Mouse (Mus musculus): Measurements from ENCODE around the gene Raver1. TPM values are rescaled to one million over a fixed set of nuclear protein-coding genes. Genes with fewer than 3 reads are reported as not detected.

The Raver1 gene
- polyA plus RNA-seq, 1 experiment from 2014 or later: 37.4 TPM

DNA sequence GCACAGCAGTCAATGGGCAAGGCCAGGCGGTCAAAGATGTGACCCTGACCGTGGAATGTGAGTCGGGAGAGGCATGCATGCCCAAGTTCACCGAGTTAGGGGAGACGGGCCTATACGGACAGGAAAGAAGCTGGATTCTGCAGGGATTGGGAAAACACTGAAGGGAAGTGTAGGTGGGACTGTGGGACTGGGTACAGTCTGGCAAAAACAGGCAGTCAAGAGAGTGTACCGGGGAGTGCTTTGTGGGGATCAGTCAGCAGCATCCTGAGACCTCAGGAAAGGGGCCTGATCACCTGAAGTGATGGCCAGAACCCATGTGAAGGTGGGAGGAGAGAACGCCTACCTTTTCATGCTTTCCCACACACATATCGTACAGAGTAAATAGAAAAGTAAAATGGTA, 56.2 kb downstream of the Raver1 start:
- Histone ChIP-seq H3K9me3 (ENCODE audit: control insufficient read depth, low read length) (no peaks in the 10 kb centered on the region), H3K36me3 (ENCODE audit: control insufficient read depth, insufficient read depth) (no peaks in the 10 kb centered on the region), H3K9ac (replicated peaks; ENCODE audit: low read depth, low read length) (no peak overlapping the region), H3K27me3 (replicated peaks; ENCODE audit: control insufficient read depth, insufficient read depth, low read length) (peaks cover 80% of the 10 kb centered on the region), H3K4me2 (ENCODE audit: low read length) (no peak overlapping the region), H3K4me1 (replicated peaks; ENCODE audit: control insufficient read depth, insufficient read depth, low read length) (peaks cover 45% of the 10 kb centered on the region), H3K27ac (ENCODE audit: low read length) (no peak overlapping the region), H3K4me3 (replicated peaks; ENCODE audit: low read length) (no peak overlapping the region)
- ATAC-seq: no peak
- 13% methylated on average over 9 of the region's 9 CpGs for WGBS

DNA sequence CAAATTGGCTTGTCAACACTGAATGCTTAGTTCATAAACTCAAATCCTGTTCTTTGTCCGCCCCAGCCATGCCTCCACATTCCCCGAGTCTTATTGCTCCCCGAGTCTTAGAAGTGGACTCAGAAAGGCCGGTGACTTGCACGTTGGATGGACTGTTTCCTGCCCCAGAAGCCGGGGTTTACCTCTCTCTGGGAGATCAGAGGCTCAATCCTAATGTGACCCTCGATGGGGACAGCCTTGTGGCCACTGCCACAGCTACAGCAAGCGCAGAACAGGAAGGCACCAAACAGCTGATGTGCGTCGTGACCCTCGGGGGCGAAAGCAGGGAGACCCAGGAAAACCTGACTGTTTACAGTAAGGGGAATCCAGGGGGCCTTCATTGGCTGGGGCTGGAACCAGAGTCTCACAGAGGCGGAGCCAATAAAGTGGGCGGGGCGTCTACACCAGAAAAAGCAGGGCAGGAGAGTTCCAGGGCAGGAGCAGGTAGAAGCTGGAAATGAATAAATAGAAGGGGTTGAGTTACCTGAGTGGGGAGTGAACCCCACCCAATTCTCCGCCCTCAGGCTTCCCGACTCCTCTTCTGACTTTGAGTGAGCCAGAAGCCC, 57.2 kb downstream of the Raver1 start:
- WGBS: 4% methylated on average over 17 of the region's 17 CpGs
- H3K4me3 ChIP-seq (replicated peaks; ENCODE audit: low read length): no peak overlapping the region
- no peak overlapping the region for H3K4me2 ChIP-seq (ENCODE audit: low read length)

DNA sequence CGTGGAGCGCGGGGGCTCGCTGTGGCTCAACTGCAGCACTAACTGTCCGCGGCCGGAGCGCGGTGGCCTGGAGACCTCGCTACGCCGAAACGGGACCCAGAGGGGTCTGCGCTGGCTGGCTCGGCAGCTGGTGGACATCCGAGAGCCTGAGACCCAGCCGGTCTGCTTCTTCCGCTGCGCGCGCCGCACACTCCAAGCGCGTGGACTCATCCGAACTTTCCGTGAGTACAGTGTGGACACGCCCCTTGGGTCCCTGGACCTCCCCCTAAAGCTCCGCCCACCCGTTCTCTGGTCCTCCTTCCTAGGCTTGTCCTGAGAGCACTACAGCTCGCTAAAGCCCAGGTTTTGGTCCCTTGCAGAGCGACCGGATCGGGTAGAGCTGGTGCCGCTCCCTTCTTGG, 58.7 kb downstream of the Raver1 start:
- Histone ChIP-seq H3K9me3 (ENCODE audit: control insufficient read depth, low read length) (no peaks in the 10 kb centered on the region), H3K27me3 (replicated peaks; ENCODE audit: control insufficient read depth, insufficient read depth, low read length) (peaks cover 86% of the 10 kb centered on the region), H3K4me3 (replicated peaks; ENCODE audit: low read length) (peak overlapping the region; percentile 37), H3K4me2 (ENCODE audit: low read length) (peak overlapping the region; percentile 99), H3K27ac (ENCODE audit: low read length) (no peak overlapping the region), H3K36me3 (ENCODE audit: control insufficient read depth, insufficient read depth) (no peaks in the 10 kb centered on the region), H3K4me1 (replicated peaks; ENCODE audit: control insufficient read depth, insufficient read depth, low read length) (peaks cover 56% of the 10 kb centered on the region), H3K9ac (replicated peaks; ENCODE audit: low read depth, low read length) (no peak overlapping the region)
- peak; percentile 16; the same call in 1 of the 2 replicates for ATAC-seq
- WGBS: under 1% methylated on average over 34 of the region's 34 CpGs

More for the DNA sequence above, 57.2 kb downstream of the Raver1 start:
- no peak for ATAC-seq
- Histone ChIP-seq H3K27ac (ENCODE audit: low read length) (no peak overlapping the region), H3K36me3 (ENCODE audit: control insufficient read depth, insufficient read depth) (no peaks in the 10 kb centered on the region), H3K4me1 (replicated peaks; ENCODE audit: control insufficient read depth, insufficient read depth, low read length) (peaks cover 51% of the 10 kb centered on the region), H3K27me3 (replicated peaks; ENCODE audit: control insufficient read depth, insufficient read depth, low read length) (peaks cover 87% of the 10 kb centered on the region), H3K9ac (replicated peaks; ENCODE audit: low read depth, low read length) (no peak overlapping the region), H3K9me3 (ENCODE audit: control insufficient read depth, low read length) (no peaks in the 10 kb centered on the region)

DNA sequence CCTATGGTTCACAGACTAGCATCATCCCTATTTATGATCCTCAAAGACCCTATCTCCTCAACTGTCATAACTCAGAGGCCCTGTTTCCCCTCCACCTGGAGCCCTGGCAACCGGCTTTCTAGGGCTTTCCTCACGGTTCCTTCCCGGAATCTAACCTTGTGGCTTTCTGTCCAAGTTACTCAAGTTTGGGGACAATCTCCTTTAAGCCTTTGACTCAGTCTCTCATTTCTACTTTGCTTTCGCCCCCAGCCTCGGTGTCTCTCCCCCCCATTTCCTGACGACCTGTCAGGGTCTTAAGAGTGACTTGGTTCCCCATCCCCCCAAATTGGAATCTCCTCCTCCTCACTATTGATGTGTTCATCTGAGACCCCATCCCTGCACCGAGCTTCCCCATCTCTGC, 59.3 kb downstream of the Raver1 start:
- H3K27ac ChIP-seq (ENCODE audit: low read length): no peak overlapping the region
- H3K4me1 ChIP-seq (replicated peaks; ENCODE audit: control insufficient read depth, insufficient read depth, low read length): peaks cover 52% of the 10 kb centered on the region
- no peaks in the 10 kb centered on the region for H3K9me3 ChIP-seq (ENCODE audit: control insufficient read depth, low read length)
- ATAC-seq: no peak
- 2% methylated on average over 7 of the region's 7 CpGs for WGBS
- peak overlapping the region; percentile 61 for H3K4me3 ChIP-seq (replicated peaks; ENCODE audit: low read length)
- peak overlapping the region; percentile 64; the same call in 1 of the 2 replicates for H3K9ac ChIP-seq (replicated peaks; ENCODE audit: low read depth, low read length)
- no peaks in the 10 kb centered on the region for H3K36me3 ChIP-seq (ENCODE audit: control insufficient read depth, insufficient read depth)
- H3K4me2 ChIP-seq (ENCODE audit: low read length): peak overlapping the region; percentile 99
- peaks cover 80% of the 10 kb centered on the region for H3K27me3 ChIP-seq (replicated peaks; ENCODE audit: control insufficient read depth, insufficient read depth, low read length)

DNA sequence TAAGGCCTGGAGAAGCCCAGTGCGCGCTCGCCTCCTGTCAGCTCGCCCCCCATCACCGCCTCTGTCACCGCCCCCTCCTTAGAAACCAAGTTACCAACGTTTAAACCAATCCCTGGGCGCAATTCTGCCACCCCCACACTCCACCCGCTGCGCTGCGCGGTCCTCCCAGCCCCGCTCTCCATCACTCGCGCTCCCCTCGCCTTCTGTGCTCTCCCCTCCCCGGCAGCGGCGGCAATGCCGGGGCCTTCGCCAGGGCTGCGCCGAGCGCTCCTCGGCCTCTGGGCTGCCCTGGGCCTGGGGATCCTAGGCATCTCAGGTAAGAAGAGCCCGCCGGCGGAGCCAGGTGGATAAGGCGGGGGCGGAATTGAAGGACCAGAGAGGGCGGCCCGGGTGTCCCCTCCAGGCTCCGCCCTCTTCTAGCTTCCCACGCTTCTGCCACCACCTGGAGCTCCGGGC, 59.9 kb downstream of the Raver1 start, which contains the start of gene Icam5:
Gene Icam5, plus strand, starts transcription at position 178 of the 456 bp plus-strand sequence.
- peak; percentile 68 for ATAC-seq

DNA sequence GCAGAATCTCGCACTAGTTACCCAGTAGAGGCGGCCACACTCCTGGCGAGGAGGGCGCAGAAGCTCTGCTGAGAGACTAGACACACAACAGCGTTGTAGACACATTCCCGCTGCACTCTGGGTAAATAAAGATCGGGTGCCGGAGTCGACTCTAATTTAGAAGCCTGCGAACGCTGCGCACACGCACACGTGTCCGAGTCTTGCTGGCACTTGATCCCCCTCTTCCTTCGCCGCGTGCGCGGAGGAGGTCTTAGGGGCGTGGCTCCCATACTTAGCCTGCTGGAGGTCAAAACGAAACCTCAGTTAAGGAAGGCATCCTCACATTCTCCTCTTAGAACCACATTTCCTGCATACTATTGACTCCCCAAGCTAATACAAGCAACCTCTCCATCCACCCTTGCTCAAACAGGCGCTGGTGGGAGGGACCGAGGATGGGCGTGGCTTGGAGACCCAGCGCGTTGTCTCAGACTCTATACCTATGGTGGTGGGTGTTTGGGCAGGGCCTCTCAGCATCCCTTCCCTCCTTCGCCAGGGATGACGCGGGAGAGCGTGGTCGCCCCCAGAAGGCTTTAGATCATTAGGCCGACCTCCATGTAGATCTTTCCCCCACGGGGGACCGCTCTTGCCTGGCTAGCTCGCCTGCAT, 60.4 kb downstream of the Raver1 start:
- H3K27ac ChIP-seq (ENCODE audit: low read length): no peak overlapping the region

More for the DNA sequence above, 59.9 kb downstream of the Raver1 start, which contains the start of gene Icam5:
- Histone ChIP-seq H3K4me1 (replicated peaks; ENCODE audit: control insufficient read depth, insufficient read depth, low read length) (peaks cover 48% of the 10 kb centered on the region), H3K9me3 (ENCODE audit: control insufficient read depth, low read length) (no peaks in the 10 kb centered on the region), H3K4me2 (ENCODE audit: low read length) (peak within 1 kb of the TSS; percentile 99), H3K9ac (replicated peaks; ENCODE audit: low read depth, low read length) (peak within 1 kb of the TSS; percentile 64), H3K4me3 (replicated peaks; ENCODE audit: low read length) (peak within 1 kb of the TSS; percentile 61), H3K27ac (ENCODE audit: low read length) (no peak within 1 kb of the TSS), H3K36me3 (ENCODE audit: control insufficient read depth, insufficient read depth) (no peaks in the 10 kb centered on the region), H3K27me3 (replicated peaks; ENCODE audit: control insufficient read depth, insufficient read depth, low read length) (peaks cover 75% of the 10 kb centered on the region)
- WGBS: under 1% methylated on average over 35 of the region's 35 CpGs

DNA sequence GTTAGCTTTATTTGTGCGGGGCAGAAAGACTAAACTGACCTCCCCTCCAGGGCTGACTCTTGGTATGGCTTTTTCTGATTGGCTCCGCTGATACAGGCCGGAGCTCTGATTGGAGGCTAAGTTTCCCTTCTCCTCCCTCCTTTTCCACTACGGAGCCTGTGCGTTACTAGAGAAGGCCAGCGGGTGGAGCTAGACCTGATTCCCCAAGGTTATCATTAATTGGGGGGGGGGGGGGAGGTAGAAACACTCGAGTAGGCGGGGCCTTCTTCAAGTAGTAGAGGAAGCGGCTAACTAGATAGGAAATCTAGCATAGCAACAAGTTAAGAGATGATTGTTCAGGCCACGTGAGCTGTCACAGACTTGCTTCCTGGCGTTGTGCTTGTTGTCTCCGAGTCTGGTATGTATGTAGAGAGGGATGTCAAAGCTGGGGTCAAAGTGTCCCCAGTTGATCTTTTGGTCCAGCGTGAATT, 61.0 kb downstream of the Raver1 start:
- Histone ChIP-seq H3K4me3 (replicated peaks; ENCODE audit: low read length) (peak overlapping the region; percentile 61), H3K9me3 (ENCODE audit: control insufficient read depth, low read length) (no peaks in the 10 kb centered on the region), H3K4me2 (ENCODE audit: low read length) (peak overlapping the region; percentile 99), H3K9ac (replicated peaks; ENCODE audit: low read depth, low read length) (no peak overlapping the region), H3K36me3 (ENCODE audit: control insufficient read depth, insufficient read depth) (no peaks in the 10 kb centered on the region), H3K27ac (ENCODE audit: low read length) (no peak overlapping the region), H3K27me3 (replicated peaks; ENCODE audit: control insufficient read depth, insufficient read depth, low read length) (peaks cover 64% of the 10 kb centered on the region), H3K4me1 (replicated peaks; ENCODE audit: control insufficient read depth, insufficient read depth, low read length) (peaks cover 42% of the 10 kb centered on the region)
- whole genome bisulfite sequencing: 0% methylated on average over 13 of the region's 13 CpGs
- peak; percentile 37 for ATAC-seq

More for the DNA sequence above, 60.4 kb downstream of the Raver1 start:
- Histone ChIP-seq H3K4me1 (replicated peaks; ENCODE audit: control insufficient read depth, insufficient read depth, low read length) (peaks cover 42% of the 10 kb centered on the region), H3K9ac (replicated peaks; ENCODE audit: low read depth, low read length) (peak overlapping the region; percentile 64), H3K4me3 (replicated peaks; ENCODE audit: low read length) (peak overlapping the region; percentile 61), H3K4me2 (ENCODE audit: low read length) (peak overlapping the region; percentile 99), H3K9me3 (ENCODE audit: control insufficient read depth, low read length) (no peaks in the 10 kb centered on the region), H3K36me3 (ENCODE audit: control insufficient read depth, insufficient read depth) (no peaks in the 10 kb centered on the region), H3K27me3 (replicated peaks; ENCODE audit: control insufficient read depth, insufficient read depth, low read length) (peaks cover 69% of the 10 kb centered on the region)
- under 1% methylated on average over 36 of the region's 36 CpGs for WGBS
- ATAC-seq: peak; percentile 75

DNA sequence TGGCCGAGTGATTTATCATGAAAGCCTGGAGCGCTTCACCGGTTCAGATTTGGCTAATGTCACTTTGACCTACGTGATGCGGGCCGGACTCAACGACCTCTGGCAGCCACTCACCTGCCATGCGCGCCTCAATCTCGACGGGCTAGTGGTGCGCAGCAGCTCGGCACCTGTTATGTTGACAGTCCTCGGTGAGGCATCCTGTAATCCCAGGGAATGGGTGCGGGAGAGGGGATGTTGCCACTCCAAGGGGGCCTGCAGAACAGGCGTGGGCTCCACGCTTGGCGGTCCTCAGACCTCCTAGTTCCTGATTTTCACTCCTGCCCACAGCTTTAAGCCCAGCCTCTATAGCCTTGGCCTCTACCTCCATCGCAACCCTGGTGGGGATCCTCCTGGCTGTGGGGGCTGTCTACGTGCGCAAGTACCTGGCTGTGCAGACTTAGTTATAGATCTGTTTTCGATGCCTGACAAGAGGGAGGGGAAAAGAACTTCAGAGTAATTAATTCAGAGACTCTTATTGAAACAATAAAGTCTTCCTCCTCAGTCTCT, 61.7 kb downstream of the Raver1 start:
- Histone ChIP-seq H3K9me3 (ENCODE audit: control insufficient read depth, low read length) (no peaks in the 10 kb centered on the region), H3K9ac (replicated peaks; ENCODE audit: low read depth, low read length) (no peak overlapping the region), H3K36me3 (ENCODE audit: control insufficient read depth, insufficient read depth) (no peaks in the 10 kb centered on the region), H3K4me1 (replicated peaks; ENCODE audit: control insufficient read depth, insufficient read depth, low read length) (peaks cover 38% of the 10 kb centered on the region), H3K4me3 (replicated peaks; ENCODE audit: low read length) (no peak overlapping the region), H3K27ac (ENCODE audit: low read length) (no peak overlapping the region), H3K27me3 (replicated peaks; ENCODE audit: control insufficient read depth, insufficient read depth, low read length) (peaks cover 57% of the 10 kb centered on the region), H3K4me2 (ENCODE audit: low read length) (peak overlapping the region; percentile 99; the same call in 1 of the 2 replicates)
- 21% methylated on average over 22 of the region's 22 CpGs for WGBS
- ATAC-seq: no peak

All from forebrain, embryonic 16.5 days (tissue).